Mouse (Mus musculus) cerebellum, adult (tissue): ENCODE measurements at regions not wholly inside any gene's neighbourhood (a gene's known extent, or its start where the extent isn't known, plus 50 kb on each side); places are given as distances from the start of the nearest gene placed in this dataset.

Experiments
- ATAC-seq: cut with Nextera tagmentation; 2 replicates; pipeline ENCODE4 v1.9.2; 2017; ENCODE audit warnings: mild to moderate bottlenecking, moderate library complexity, mixed read lengths; ENCODE audit not compliant: insufficient number of reproducible peaks, low FRiP score, low TSS enrichment

DNA sequence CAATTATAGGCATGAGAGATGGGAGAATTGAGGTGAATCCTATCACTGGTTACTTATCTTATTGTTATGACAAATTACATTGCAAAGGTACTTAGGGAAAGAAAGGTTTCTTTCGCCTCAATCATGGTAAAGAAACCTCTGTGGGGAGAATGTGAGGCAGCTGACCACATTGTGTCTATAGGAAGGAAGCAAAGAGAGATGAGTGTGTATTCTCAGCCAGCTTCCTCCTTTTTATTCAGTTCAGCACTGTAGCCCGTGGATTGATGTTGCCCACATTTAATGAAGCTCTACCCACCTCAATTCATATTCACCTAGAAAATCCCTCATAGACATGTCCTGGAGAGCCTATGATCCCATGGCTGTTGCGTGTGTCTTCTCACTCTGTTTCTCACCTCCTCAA, 406.2 kb downstream of the Atp6ap1l start:
- ATAC-seq, result no peak

DNA sequence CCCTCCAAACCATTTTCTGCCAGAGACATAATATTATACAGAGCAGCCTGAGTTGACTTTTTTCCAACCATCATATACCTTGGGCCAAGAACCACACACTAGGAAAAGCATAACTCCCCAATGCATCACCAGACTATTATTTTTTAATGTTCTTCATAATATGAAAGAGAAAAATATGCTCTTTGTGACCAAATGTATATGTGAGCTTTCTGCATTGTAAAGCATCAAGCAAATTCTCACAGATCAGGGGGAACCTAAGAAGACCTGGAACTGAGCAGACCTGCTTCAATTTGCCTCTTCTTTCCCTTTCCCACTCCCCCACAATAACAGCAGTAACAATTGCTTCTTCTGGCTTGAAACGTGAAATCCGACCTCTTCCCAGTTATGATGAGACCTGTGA, 407.6 kb downstream of the Atp6ap1l start:
- no peak for ATAC-seq

DNA sequence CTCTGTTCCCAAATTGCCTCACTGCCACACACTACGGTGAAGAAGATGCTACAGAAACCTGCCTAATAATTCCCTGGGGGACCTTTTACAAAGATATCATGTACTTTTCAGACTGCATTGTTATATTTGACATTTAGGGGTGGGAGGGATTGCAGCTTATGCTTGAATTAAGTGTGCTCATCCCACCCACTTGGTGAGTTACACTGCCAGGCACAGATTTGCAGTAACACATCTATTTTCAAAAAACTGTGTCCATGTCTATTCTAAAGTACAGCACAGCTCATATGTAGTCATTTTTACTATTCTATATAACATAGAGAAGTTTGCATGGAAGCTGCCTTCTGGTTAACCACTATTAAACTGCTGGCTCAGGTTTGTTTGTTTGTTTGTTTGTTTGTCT, 404.3 kb upstream of the Xrcc4 start:
- ATAC-seq, result no peak

DNA sequence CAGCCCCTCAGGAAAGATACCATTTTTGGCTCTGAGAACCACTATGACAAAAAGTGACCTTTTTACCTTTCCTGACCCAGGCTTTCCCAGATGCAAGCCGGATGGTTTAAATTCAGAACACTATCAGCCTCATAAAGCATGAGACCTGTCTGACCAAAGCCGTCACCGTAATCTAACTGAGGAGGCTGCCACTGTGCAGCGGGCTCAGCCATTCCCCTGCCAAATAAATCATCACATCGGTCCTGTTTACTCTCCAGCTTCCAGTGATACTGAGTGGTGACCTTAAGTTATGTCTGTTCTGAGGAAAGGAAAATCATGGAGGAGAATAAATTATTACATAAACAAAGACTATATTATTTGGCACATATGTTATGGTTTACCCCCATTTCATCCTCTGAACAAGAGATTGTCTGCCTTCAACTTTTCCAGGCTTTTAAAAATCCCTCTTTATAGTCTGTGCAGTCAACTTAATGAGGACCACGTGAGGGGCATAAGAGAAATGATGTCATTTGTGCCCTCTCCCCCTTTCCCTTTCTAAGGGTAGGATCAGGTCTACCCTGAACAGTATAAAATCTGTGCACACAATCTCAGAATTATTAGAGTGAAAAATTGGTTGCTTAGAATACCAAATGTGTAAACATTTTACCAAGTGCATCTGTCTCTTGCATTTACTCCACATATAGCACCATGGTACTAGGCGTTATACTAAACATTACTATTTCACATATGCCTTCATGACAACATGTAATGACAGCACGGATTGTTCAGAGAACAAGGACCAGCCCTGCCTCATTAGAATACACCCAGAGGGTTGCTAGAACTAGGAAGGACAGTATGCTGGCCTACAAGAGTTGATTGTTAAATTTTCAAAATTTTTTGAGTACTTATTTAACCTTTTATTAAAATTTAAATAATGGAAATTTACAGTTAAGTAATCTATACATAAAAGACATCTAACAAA, 401.9 kb upstream of the Xrcc4 start:
- no peak for ATAC-seq

DNA sequence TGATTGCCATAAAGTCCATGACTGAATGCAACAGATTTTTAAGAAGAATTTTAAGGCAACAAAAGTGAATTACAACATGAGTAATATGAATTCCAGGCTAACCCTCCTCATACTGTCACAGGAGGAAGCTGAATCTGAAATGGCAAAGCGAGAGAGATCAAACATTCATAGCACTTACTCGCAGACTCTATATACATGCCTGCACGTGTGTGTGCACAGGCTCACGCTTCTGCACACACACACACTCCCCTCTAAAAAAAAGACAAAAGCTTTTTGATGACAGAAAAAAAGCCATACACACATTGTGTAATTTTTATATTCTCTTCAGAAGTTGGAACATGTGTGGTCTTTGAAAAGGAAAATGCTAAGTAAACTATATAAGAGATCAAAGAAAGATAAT, 391.1 kb upstream of the Xrcc4 start:
- ATAC-seq, result no peak

DNA sequence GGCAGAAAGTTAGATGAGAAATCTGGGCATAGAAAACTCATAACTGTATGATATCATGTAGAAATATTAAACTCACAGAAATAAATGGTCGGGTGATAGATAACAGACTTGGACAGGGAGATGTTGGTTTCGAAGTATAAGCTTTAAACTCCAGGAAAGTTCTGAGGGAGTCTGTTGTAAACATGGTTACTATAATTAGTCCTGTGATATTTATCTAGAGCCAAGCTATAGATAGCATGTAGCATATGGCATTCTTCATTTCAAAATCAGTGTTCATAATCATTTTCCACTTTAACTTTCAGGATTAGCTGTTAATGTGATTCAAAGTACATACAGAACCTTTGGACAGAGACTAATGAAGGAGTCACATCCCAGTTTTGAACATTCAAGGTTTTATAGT, 387.5 kb upstream of the Xrcc4 start:
- no peak for ATAC-seq

DNA sequence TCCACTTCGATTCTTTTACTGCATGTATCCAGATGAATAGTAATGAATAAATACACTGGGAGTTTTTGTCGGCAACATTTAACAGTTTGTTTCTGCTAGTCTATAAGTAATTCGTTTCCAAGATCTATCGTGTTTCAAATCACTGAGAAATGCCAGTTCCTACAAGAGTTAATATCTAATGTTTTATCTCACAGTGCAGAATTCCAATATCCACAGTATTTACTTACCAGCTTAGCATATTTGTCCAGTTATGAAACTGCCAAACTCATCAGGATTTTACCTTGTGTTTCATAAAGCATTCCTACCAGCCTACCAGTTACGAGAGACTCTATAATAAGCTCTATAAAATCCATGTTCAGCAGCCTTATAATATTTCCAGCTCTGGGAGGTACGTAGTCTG, 385.1 kb upstream of the Xrcc4 start:
- ATAC-seq, result no peak

DNA sequence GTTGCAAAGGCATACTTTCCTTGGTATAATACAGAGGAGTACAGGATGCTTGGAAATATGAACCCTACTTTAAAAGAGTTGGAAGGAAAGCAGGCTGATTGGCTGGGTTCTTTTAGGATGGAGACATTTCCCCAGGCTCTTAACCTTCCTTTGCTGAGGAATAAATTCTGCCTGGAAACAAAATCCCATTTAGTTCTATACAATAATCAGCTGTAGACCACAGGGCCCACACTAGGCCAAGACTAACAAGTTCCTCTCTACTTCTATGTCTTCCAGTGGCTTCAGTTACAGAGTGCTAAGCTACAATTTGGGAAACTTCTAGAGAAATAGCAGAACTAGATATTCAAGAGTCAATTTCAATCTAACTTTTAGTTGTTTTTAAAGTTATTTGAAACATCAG, 384.6 kb upstream of the Xrcc4 start:
- no peak for ATAC-seq

DNA sequence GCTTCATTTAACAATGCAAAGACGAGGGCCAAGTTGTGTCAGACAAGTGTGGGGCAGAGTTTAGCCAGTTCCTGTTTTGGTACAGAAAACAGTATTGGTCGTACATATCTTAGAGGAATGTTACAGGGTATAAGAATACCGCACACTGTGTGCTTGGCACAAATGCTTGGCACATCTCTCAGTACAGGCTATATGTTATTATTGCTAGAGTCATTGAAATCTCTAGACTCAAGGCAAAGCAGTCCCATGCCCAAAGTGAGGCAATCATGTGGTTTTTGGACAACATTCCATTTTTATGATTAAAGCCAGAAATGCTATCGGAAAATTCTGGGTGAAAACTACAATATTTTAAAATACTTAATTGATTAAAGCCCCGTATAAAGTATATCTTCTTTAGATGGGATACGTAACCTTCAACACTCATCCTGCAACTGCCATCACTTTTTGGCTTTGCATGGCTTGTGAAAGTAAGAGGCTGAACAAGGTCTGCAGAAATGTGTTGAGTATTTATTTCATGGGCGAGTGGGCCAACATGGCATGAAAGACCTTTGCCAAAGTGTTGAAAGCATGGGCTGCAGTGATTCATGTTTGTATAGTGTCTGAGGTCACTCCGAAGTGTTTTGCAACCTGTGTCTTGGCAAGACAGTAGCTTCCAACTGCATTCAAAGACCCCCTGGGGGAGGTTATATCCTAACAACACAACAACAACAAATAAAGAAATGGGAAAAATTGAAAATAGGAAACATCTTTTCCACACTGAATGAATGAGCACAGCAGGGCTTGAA, 383.8 kb upstream of the Xrcc4 start:
- ATAC-seq, result no peak

DNA sequence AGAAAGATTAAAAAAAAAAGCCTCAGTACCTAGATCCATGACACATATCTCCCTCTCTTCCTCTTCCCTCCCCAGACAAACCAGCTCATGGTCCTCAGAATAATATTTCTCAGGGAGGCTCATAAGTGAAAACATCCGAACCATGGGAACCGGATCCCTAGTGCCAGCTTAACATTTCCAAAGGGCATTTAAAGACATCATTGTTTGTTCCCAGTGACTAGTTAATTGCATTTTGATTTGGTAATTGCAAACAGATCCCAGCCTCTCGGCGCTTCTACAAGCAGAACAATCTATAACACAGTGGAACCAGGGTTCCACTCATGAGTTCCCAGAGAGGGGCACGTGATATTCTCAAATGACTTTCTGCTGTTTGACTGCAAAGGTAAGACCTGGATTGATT, 376.7 kb upstream of the Xrcc4 start:
- no peak for ATAC-seq

DNA sequence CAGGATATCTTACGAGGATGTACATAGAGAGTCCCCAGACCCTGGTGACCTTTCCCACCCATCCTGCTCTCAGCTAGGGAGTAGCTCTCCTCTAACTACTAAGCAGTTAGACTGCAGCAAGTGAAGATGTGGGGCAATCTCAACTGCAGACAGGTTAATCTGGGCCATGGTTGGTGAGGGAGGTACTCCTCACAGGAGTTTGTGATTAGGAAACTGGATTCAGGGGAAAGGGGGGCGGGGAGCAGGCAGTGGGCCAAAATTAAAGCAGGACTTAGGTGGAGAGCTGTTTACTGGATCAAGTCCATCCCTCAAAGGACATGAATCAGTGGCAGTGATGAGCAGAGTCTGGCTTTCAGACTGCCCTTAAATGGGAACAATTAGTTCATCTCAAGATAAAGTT, 374.6 kb upstream of the Xrcc4 start:
- ATAC-seq, result no peak

DNA sequence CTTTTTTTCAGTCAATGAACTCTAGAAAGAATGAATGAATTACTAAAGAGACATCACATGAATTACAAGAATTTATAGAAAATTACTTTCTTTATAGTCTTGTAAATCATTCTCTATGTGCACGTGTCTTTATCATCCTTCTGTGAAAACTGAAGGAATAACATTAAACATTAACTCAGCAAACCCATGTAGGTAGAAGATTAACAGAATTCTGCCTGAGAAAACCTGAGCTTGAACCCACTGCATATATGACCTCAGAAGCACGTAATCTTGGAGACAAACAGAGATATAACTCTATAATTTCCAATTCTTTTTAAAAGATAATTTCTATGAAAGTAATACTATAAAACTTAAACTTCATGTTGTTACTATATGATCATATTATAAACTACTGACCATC, 374.0 kb upstream of the Xrcc4 start:
- no peak for ATAC-seq

DNA sequence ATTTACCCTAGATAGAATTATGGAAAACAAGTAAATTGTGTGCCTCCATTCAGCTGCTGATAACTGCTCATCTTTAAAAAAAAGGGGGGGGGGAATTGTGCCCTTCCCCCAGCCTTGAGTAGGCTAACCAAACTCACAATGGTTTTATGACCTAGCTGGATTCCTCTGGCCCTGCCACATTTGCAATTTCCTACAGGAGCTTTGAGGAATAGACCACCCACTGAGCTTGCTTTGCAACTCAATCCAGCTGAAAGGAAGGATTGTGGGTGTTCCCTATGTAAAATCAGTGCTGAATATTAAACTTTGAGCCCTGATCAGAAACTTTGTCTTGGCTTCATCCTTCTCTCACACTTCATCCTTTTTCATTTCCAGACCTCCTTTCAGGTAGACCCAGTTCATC, 365.2 kb upstream of the Xrcc4 start:
- ATAC-seq, result no peak

DNA sequence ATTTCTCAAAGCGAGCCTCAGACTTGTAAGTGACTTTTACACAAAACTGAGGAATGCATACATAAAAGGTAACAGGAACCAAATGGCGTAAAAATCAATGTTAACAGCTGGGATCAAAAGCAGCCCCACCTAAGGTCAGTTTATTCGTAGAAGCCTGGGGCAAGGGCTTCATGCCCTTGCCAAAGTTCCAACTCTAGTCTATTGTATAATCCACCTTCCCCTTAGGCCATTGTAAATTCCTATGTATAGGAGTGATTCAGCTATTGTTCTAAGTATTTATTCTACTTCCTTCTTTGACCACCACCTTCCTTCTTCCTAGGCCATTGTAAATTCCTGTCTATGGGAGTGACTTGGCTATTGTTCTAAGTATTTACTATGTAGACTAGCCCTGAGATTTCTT, 337.5 kb upstream of the Xrcc4 start:
- no peak for ATAC-seq

DNA sequence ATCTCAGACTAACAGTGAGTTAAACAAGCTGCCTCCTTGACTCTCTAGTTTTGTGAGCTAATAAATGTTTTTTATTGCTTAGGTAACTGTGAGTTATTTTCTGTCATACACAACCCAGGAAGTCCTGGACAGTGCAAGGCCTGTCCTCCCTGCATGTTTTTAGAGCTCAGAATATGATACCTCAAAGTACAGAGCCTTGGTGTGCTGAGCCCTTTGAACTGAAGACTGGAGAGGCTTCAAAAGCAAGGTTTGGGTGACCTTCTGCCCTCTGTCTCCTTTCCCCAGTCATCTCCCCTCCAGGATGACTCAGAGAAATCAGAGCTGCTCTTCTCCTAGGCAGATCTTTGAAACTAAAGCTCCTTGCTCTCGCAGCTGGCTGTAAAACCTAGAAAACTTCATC, 336.0 kb upstream of the Xrcc4 start:
- ATAC-seq, result no peak

DNA sequence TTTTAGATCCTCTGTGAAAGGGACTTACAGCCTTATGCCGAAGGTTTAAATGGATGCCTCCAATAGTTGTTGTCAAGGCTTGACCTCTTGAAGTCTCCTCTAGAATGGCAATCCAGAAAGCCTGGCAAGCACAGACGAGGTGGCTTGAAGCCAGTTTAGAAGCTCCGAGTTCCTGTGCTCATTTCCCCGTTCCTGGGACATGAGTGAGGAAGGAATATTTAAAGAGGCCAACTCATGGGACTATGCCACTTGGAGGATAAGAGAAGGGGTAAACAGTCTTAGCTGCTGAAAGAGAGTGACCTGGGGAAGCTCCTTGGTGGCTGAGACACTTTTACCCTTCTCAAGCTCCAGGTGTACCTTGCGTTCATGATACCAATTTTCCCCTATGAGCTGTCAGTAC, 335.1 kb upstream of the Xrcc4 start:
- ATAC-seq, result no peak

DNA sequence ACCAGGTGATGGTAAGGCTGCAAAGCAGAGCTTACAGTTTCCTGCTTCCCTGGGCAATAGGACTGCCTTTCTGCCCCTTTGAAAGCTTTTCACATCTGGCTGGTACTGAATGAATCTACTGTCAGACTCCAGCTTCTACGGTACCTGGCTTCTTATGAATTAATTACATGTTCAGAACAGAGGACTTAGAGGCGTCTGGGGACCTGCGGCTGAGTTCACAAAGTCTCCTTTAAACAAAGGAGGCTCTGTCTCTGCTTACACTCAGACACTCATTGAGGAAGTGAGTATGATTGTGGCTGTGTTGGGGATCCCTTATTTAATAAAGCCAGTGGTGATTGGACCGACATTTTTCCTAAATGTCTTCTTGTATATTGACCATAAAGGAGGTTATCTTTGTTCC, 331.6 kb upstream of the Xrcc4 start:
- no peak for ATAC-seq

DNA sequence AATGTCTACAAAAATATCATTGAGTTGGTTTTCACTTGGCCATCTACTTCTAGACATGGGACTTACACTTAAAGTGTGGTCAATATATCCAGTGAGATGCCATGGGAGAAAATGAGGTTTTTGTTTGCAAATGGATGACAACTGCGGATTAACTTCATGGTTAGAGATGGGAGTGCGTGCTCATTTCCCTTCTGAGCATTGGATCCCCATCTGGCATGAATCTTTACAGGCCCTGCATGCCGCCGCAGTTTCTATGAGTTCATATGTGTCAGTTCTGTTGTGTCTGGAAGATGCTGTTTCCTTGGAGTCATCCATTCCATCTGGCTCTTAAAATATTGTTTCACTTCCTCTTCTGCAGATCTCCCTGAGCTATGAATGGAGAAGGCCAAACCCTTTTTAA, 315.0 kb upstream of the Xrcc4 start:
- no peak for ATAC-seq

DNA sequence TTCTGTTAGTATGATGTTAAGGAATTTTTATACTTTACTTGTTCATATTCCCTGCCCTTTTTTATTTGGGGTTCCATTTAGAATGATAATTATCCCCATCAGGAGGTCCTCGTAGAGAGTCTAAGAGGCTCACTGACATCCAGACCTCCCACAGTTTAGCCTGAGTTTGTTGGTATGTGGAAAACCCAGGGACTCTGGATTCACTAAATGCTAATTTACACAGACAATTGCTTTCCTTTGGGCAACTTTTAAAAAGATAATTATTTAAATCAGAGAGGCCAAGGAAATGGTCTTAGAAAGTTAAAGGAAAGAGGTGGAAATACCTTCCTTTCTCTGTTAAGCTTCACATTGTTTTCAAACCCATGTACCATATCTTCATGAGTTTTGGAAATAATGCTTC, 312.7 kb upstream of the Xrcc4 start:
- ATAC-seq, result no peak

DNA sequence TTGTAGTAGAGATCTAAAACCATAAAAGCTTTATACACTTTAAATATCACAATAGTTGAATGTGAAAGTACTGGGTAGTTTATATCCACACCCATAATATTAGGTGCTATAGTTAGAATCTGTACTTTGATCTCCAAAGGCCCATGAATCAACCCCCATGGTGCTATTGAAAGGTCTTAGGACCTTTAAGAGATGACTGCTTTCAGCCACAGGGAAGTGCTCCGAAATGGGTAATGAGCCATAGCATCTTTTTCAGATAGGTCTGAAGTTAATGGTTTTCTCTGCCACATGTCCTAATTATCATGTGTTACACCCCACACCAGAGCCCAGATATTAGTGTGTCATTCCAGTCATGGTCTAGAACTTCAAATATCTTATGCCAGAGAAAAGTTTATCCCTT, 312.1 kb upstream of the Xrcc4 start:
- no peak for ATAC-seq

DNA sequence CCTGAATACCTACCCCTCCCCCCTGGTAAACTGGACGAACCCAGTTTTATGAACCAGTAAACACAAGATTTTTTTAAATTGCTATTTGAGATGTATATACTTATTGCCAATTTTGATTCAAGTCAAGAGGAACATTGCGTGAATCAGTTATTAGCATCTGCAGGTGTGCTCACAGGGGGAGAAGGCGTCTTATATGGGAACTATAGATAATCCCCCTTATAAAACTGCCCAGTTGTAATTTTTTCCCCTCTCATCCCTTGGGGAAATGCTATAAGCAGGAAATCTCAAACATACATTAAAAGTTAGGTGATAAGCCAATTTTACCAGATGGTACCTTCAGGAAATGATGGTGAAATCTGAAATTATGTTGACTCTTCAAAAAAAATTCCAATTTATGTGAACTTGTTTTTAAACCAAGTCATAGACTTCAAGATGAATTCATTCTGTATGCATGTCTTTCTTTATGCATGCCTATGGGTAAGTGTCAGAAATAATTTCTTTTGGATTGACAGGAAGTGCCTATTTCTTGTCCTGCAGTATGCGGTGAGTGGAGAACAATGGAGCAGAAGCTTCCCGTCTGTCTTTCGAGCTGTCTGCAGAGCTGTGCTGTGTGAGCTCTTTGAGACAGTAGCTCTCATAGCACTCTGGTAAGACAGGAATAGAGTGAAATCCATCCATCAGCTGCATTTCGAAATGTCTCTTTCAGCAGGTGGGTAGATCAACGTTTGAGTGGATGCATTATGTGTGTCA, 306.0 kb upstream of the Xrcc4 start:
- ATAC-seq, result no peak
